Mouse (Mus musculus) limb, embryonic 14.5 days (tissue): ENCODE results near the gene AC134908.4. TPM values are rescaled to one million over a fixed set of nuclear protein-coding genes. Genes with fewer than 3 reads are reported as not detected.

Experiments used
- ATAC-seq: fragments of 200-750 bp; cut with Nextera tagmentation; 2 replicates; pipeline ENCODE4 v1.8.0; 2017; ENCODE audit warnings: low read depth, moderate number of reproducible peaks, moderate TSS enrichment; ENCODE audit not compliant: low FRiP score
- DNase-seq: peaks from one replicate; pipeline ENCODE4 v3.0.0-alpha.2; 2015; ENCODE audit warnings: low spot score
- H3K27ac ChIP-seq: fragments of 300-500 bp; sonication (generic); replicated peaks from 2 replicates; pipeline ENCODE4 v1.5.1; 2014; ENCODE audit warnings: low read depth, mild to moderate bottlenecking, low read length, moderate library complexity, mixed read lengths
- H3K27me3 ChIP-seq: fragments of 300-500 bp; sonication (generic); 2 replicates; pipeline ENCODE4 v1.6.1; 2014; ENCODE audit warnings: low read length, mixed read lengths; ENCODE audit not compliant: control insufficient read depth, insufficient read depth
- H3K36me3 ChIP-seq: fragments of 300-500 bp; sonication (generic); 2 replicates; pipeline ENCODE4 v1.6.1; 2014; ENCODE audit warnings: mild to moderate bottlenecking, low read length, moderate library complexity, mixed read lengths; ENCODE audit not compliant: control insufficient read depth, insufficient read depth
- H3K4me1 ChIP-seq: fragments of 300-500 bp; sonication (generic); 2 replicates; pipeline ENCODE4 v1.6.1; 2014; ENCODE audit warnings: antibody characterized with exemption, low read length, mixed read lengths; ENCODE audit not compliant: control insufficient read depth, insufficient read depth
- H3K4me2 ChIP-seq: fragments of 300-500 bp; sonication (generic); replicated peaks from 2 replicates; pipeline ENCODE4 v1.6.1; 2014; ENCODE audit warnings: low read depth, mild to moderate bottlenecking, low read length, moderate library complexity; ENCODE audit not compliant: severe bottlenecking
- H3K4me3 ChIP-seq: fragments of 300-500 bp; sonication (generic); replicated peaks from 2 replicates; pipeline ENCODE4 v1.5.1; 2014; ENCODE audit warnings: low read length
- H3K9ac ChIP-seq: fragments of 300-500 bp; sonication (generic); 2 replicates; pipeline ENCODE4 v1.6.1; 2014; ENCODE audit warnings: mild to moderate bottlenecking, low read depth, low read length, moderate library complexity; ENCODE audit not compliant: severe bottlenecking
- H3K9me3 ChIP-seq: fragments of 300-500 bp; sonication (generic); 2 replicates; pipeline ENCODE4 v1.6.1; 2016; ENCODE audit warnings: low read length; ENCODE audit not compliant: control insufficient read depth
- POLR2A ChIP-seq: fragments of 200-500 bp; IDR thresholded peaks from 2 replicates; pipeline ENCODE4 v1.8.0; 2012; ENCODE audit warnings: inconsistent platforms, mild to moderate bottlenecking, moderate library complexity, borderline replicate concordance; ENCODE audit not compliant: insufficient read depth, insufficient read length; ENCODE audit errors: extremely low read depth
- WGBS: fragments of 180-500 bp; shearing (Covaris S2); extraction: QIAGEN DNeasy Blood & Tissue Kit; methylation state at CpG from one replicate; pipeline ENCODE4 v1.1.7; 2014; 5-methylcytosine and 5-hydroxymethylcytosine counted together
- polyA plus RNA-seq, 2 experiments: library from polyadenylated mRNA; depleted of rRNA in 1 of 2; stranded (reverse) in 1 of 2; unstranded in 1 of 2; fragments of >200 nt; fragmentation: Nextera tagmentation in 1 of 2; extraction: Ambion mirVana in 1 of 2; gene quantifications; 2 replicates each; pipeline versions ENCODE4 v1.2.1 to v1.2.3; 2012 to 2014

The AC134908.4 gene
- polyA plus RNA-seq, 2 experiments: 0.30 TPM; not detected in 1

- 0% methylated on average over 6 of the region's 29 CpGs for whole genome bisulfite sequencing
- peak within 1 kb of the TSS; percentile 75 for H3K4me2 ChIP-seq
- H3K27me3 ChIP-seq: no peaks in the 10 kb centered on the region
- no peaks in the 10 kb centered on the region for H3K9me3 ChIP-seq
- H3K4me1 ChIP-seq: peaks cover 35% of the 10 kb centered on the region
- H3K36me3 ChIP-seq: peaks cover 51% of the 10 kb centered on the region
- H3K4me3 ChIP-seq: peak within 1 kb of the TSS; percentile 34
- no peak for TF ChIP-seq POLR2A
- H3K9ac ChIP-seq: peak within 1 kb of the TSS; percentile 53
- H3K27ac ChIP-seq: no peak within 1 kb of the TSS; the same call in 1 of the 2 replicates
- ATAC-seq (peak; percentile 6), DNase-seq (no peak)
Observed at GRCm38 (mm10) chr17:25837076-25837410, 41.6 kb upstream of the AC134908.4 start, which contains the start of gene Rhbdl1. Gene Rhbdl1 (minus strand): TSS chr17:25837295.

- no peaks in the 10 kb centered on the region for H3K9me3 ChIP-seq
- no peak overlapping the region for H3K27ac ChIP-seq
- peak overlapping the region; percentile 53 for H3K9ac ChIP-seq
- peaks cover 49% of the 10 kb centered on the region for H3K36me3 ChIP-seq
- no peaks in the 10 kb centered on the region for H3K27me3 ChIP-seq
- 37% methylated on average over 14 of the region's 23 CpGs for WGBS
- peak overlapping the region; percentile 34 for H3K4me3 ChIP-seq
- DNase-seq (no peak), ATAC-seq (no peak)
- TF ChIP-seq POLR2A: no peak
- peaks cover 40% of the 10 kb centered on the region for H3K4me1 ChIP-seq
- peak overlapping the region; percentile 75 for H3K4me2 ChIP-seq
Observed at GRCm38 (mm10) chr17:25836397-25837075, 41.1 kb upstream of the AC134908.4 start.

- Histone ChIP-seq H3K27me3 (no peaks in the 10 kb centered on the region), H3K9ac (no peak overlapping the region), H3K36me3 (peaks cover 49% of the 10 kb centered on the region), H3K9me3 (no peaks in the 10 kb centered on the region), H3K4me3 (no peak overlapping the region), H3K27ac (no peak overlapping the region), H3K4me1 (peaks cover 47% of the 10 kb centered on the region), H3K4me2 (no peak overlapping the region)
- no peak for TF ChIP-seq POLR2A
- DNase-seq (no peak), ATAC-seq (no peak)
- 88% methylated on average over 16 of the region's 16 CpGs for WGBS
Observed at GRCm38 (mm10) chr17:25835816-25836215, 40.4 kb upstream of the AC134908.4 start.

- Histone ChIP-seq H3K4me2 (no peak overlapping the region), H3K27ac (no peak overlapping the region), H3K27me3 (no peaks in the 10 kb centered on the region), H3K4me3 (no peak overlapping the region), H3K9me3 (no peaks in the 10 kb centered on the region), H3K4me1 (peaks cover 47% of the 10 kb centered on the region), H3K9ac (no peak overlapping the region), H3K36me3 (peaks cover 49% of the 10 kb centered on the region)
- no peak for ATAC-seq
- TF ChIP-seq POLR2A: no peak
- 87% methylated on average over 7 of the region's 7 CpGs for WGBS
- DNase-seq: no peak
Observed at GRCm38 (mm10) chr17:25835301-25835700, 39.8 kb upstream of the AC134908.4 start.

- ATAC-seq (no peak), DNase-seq (no peak)
- TF ChIP-seq POLR2A: no peak
- Histone ChIP-seq H3K4me2 (peak overlapping the region; percentile 91), H3K9ac (peak overlapping the region; percentile 77; the same call in 1 of the 2 replicates), H3K4me3 (peak overlapping the region; percentile 85), H3K9me3 (no peaks in the 10 kb centered on the region), H3K36me3 (peaks cover 49% of the 10 kb centered on the region), H3K27me3 (no peaks in the 10 kb centered on the region), H3K4me1 (peaks cover 51% of the 10 kb centered on the region), H3K27ac (no peak overlapping the region)
- 83% methylated on average over 12 of the region's 12 CpGs for WGBS
Observed at GRCm38 (mm10) chr17:25834595-25835222, 39.2 kb upstream of the AC134908.4 start.
